Mouse (Mus musculus): Measurements from ENCODE around the gene B3gnt2. TPM values are rescaled to one million over a fixed set of nuclear protein-coding genes. Genes with fewer than 3 reads are reported as not detected.

Gene B3gnt2
- polyA plus RNA-seq, 1 experiment: 20.5 TPM

- Histone ChIP-seq H3K4me3 (ENCODE audit: insufficient read depth, low read length) (no peak overlapping the region), H3K27ac (ENCODE audit: insufficient read depth, low read depth, low read length) (no peak overlapping the region), H3K4me1 (ENCODE audit: control insufficient read depth, insufficient read depth, low read length) (peaks cover 11% of the 10 kb centered on the region)
- TF ChIP-seq CTCF (IDR thresholded peaks at IDR 0.05; ENCODE audit: low read depth, low read length): no peak
- no peak for TF ChIP-seq POLR2A (IDR thresholded peaks at IDR 0.05; ENCODE audit: borderline replicate concordance, low read depth, low read length)
Measured at GRCm38 (mm10) chr11:22765425-22765824, 95.3 kb downstream of the B3gnt2 start.

- Histone ChIP-seq H3K4me1 (ENCODE audit: control insufficient read depth, insufficient read depth, low read length) (peaks cover 14% of the 10 kb centered on the region), H3K4me3 (ENCODE audit: insufficient read depth, low read length) (no peak overlapping the region), H3K27ac (ENCODE audit: insufficient read depth, low read depth, low read length) (no peak overlapping the region)
- TF ChIP-seq CTCF (IDR thresholded peaks at IDR 0.05; ENCODE audit: low read depth, low read length) (no peak), POLR2A (IDR thresholded peaks at IDR 0.05; ENCODE audit: borderline replicate concordance, low read depth, low read length) (no peak)
Measured at GRCm38 (mm10) chr11:22763556-22764295, 97.0 kb downstream of the B3gnt2 start.

GRCm38 (mm10) chr11:22763055-22763454 is 97.7 kb downstream of the B3gnt2 start:
- Histone ChIP-seq H3K4me3 (ENCODE audit: insufficient read depth, low read length) (no peak overlapping the region), H3K27ac (ENCODE audit: insufficient read depth, low read depth, low read length) (no peak overlapping the region), H3K4me1 (ENCODE audit: control insufficient read depth, insufficient read depth, low read length) (peaks cover 14% of the 10 kb centered on the region)
- TF ChIP-seq CTCF (IDR thresholded peaks at IDR 0.05; ENCODE audit: low read depth, low read length): no peak
- TF ChIP-seq POLR2A (IDR thresholded peaks at IDR 0.05; ENCODE audit: borderline replicate concordance, low read depth, low read length): no peak

GRCm38 (mm10) chr11:22762236-22762927 is 98.4 kb downstream of the B3gnt2 start:
- Histone ChIP-seq H3K27ac (ENCODE audit: insufficient read depth, low read depth, low read length) (no peak overlapping the region), H3K4me3 (ENCODE audit: insufficient read depth, low read length) (no peak overlapping the region)
- TF ChIP-seq CTCF (IDR thresholded peaks at IDR 0.05; ENCODE audit: low read depth, low read length): no peak
- no peak for TF ChIP-seq POLR2A (IDR thresholded peaks at IDR 0.05; ENCODE audit: borderline replicate concordance, low read depth, low read length)

GRCm38 (mm10) chr11:22759783-22760182 is 101.0 kb downstream of the B3gnt2 start:
- H3K27ac ChIP-seq (ENCODE audit: insufficient read depth, low read depth, low read length): no peak overlapping the region
- no peak overlapping the region for H3K4me3 ChIP-seq (ENCODE audit: insufficient read depth, low read length)
- TF ChIP-seq CTCF (IDR thresholded peaks at IDR 0.05; ENCODE audit: low read depth, low read length) (no peak), POLR2A (IDR thresholded peaks at IDR 0.05; ENCODE audit: borderline replicate concordance, low read depth, low read length) (no peak)
- peaks cover 19% of the 10 kb centered on the region for H3K4me1 ChIP-seq (ENCODE audit: control insufficient read depth, insufficient read depth, low read length)

More at GRCm38 (mm10) chr11:22762236-22762927, 98.4 kb downstream of the B3gnt2 start:
- H3K4me1 ChIP-seq (ENCODE audit: control insufficient read depth, insufficient read depth, low read length): peaks cover 14% of the 10 kb centered on the region

- Histone ChIP-seq H3K4me1 (ENCODE audit: control insufficient read depth, insufficient read depth, low read length) (peaks cover 12% of the 10 kb centered on the region), H3K27ac (ENCODE audit: insufficient read depth, low read depth, low read length) (no peak overlapping the region), H3K4me3 (ENCODE audit: insufficient read depth, low read length) (no peak overlapping the region)
- TF ChIP-seq CTCF (IDR thresholded peaks at IDR 0.05; ENCODE audit: low read depth, low read length) (no peak), POLR2A (IDR thresholded peaks at IDR 0.05; ENCODE audit: borderline replicate concordance, low read depth, low read length) (no peak)
Measured at GRCm38 (mm10) chr11:22756168-22756980, 104.4 kb downstream of the B3gnt2 start.

- H3K4me3 ChIP-seq (ENCODE audit: insufficient read depth, low read length): no peak overlapping the region
- no peak for TF ChIP-seq POLR2A (IDR thresholded peaks at IDR 0.05; ENCODE audit: borderline replicate concordance, low read depth, low read length)
- no peak for TF ChIP-seq CTCF (IDR thresholded peaks at IDR 0.05; ENCODE audit: low read depth, low read length)
- no peak overlapping the region for H3K27ac ChIP-seq (ENCODE audit: insufficient read depth, low read depth, low read length)
- peaks cover 8% of the 10 kb centered on the region for H3K4me1 ChIP-seq (ENCODE audit: control insufficient read depth, insufficient read depth, low read length)
Measured at GRCm38 (mm10) chr11:22755180-22755579, 105.6 kb downstream of the B3gnt2 start.

- Histone ChIP-seq H3K4me1 (ENCODE audit: control insufficient read depth, insufficient read depth, low read length) (peaks cover 5% of the 10 kb centered on the region), H3K27ac (ENCODE audit: insufficient read depth, low read depth, low read length) (no peak overlapping the region), H3K4me3 (ENCODE audit: insufficient read depth, low read length) (no peak overlapping the region)
- no peak for TF ChIP-seq CTCF (IDR thresholded peaks at IDR 0.05; ENCODE audit: low read depth, low read length)
- no peak for TF ChIP-seq POLR2A (IDR thresholded peaks at IDR 0.05; ENCODE audit: borderline replicate concordance, low read depth, low read length)
Measured at GRCm38 (mm10) chr11:22752596-22752995, 108.2 kb downstream of the B3gnt2 start.

GRCm38 (mm10) chr11:22751592-22751991 is 109.2 kb downstream of the B3gnt2 start:
- no peak overlapping the region for H3K4me3 ChIP-seq (ENCODE audit: insufficient read depth, low read length)
- H3K4me1 ChIP-seq (ENCODE audit: control insufficient read depth, insufficient read depth, low read length): peaks cover 5% of the 10 kb centered on the region
- no peak overlapping the region for H3K27ac ChIP-seq (ENCODE audit: insufficient read depth, low read depth, low read length)
- no peak for TF ChIP-seq POLR2A (IDR thresholded peaks at IDR 0.05; ENCODE audit: borderline replicate concordance, low read depth, low read length)
- no peak for TF ChIP-seq CTCF (IDR thresholded peaks at IDR 0.05; ENCODE audit: low read depth, low read length)
